Comparison of ENCODE assay signal across 19 mouse cellular contexts in genomic region chr1:178855974-178856373, GRCm38 (mm10).
DNase-seq lines count a peak whose midpoint lies in the region; ATAC-seq lines count a peak whose summit lies in the region.
"Had no signal": no experiment of that assay in that cellular context is flagged by ENCODE, and none has a peak within 500 bp of the region (broad histone marks: within the 10 kb centered on the region; RNA-seq: fewer than 3 reads in every experiment).

No protein-coding gene starts in this region.

- intact Hi-C loops in left cerebral cortex, postnatal 14 days (cut with DNase I) = no loop called here

- H3K9me3 ChIP-seq in forebrain, embryonic 16.5 days (ENCODE audit: control insufficient read depth, low read length) = no peaks in the 10 kb centered on the region
- no peaks in the 10 kb centered on the region for H3K9me3 ChIP-seq in limb, embryonic 11.5 days (ENCODE audit: control insufficient read depth, low read length)
- H3K9me3 ChIP-seq: heart, embryonic 13.5 days; liver, embryonic 12.5 days had no signal

- H3K27me3 ChIP-seq in forebrain, embryonic 16.5 days (replicated peaks; ENCODE audit: control insufficient read depth, insufficient read depth, low read length) = no peaks in the 10 kb centered on the region
- no peaks in the 10 kb centered on the region for H3K27me3 ChIP-seq in limb, embryonic 11.5 days (ENCODE audit: control insufficient read depth, insufficient read depth, low read length)
- H3K27me3 ChIP-seq: CH12.LX; heart, embryonic 13.5 days; liver, embryonic 12.5 days; Patski had no signal

- no peak overlapping the region for H3K4me2 ChIP-seq in forebrain, embryonic 16.5 days (ENCODE audit: low read length)
- no peak overlapping the region for H3K4me2 ChIP-seq in limb, embryonic 11.5 days (ENCODE audit: low read depth, severe bottlenecking)
- H3K4me2 ChIP-seq: heart, embryonic 13.5 days; liver, embryonic 12.5 days had no signal

- no peak overlapping the region for H3K9ac ChIP-seq in forebrain, embryonic 16.5 days (replicated peaks; ENCODE audit: low read depth, low read length)
- H3K9ac ChIP-seq in limb, embryonic 11.5 days (ENCODE audit: low read length) = no peak overlapping the region
- H3K9ac ChIP-seq: heart, embryonic 13.5 days; liver, embryonic 12.5 days had no signal

- H3K4me3 ChIP-seq in forebrain, embryonic 16.5 days (replicated peaks; ENCODE audit: low read length) = no peak overlapping the region
- no peak overlapping the region for H3K4me3 ChIP-seq in limb, embryonic 11.5 days (ENCODE audit: low read depth, low read length)
- H3K4me3 ChIP-seq: erythroblast, embryonic 14.5 days; heart, embryonic 13.5 days; liver, embryonic 12.5 days had no signal

- H3K36me3 ChIP-seq in forebrain, embryonic 16.5 days (ENCODE audit: control insufficient read depth, insufficient read depth) = no peaks in the 10 kb centered on the region
- no peaks in the 10 kb centered on the region for H3K36me3 ChIP-seq in limb, embryonic 11.5 days (ENCODE audit: control insufficient read depth, insufficient read depth, low read length)
- H3K36me3 ChIP-seq: liver, embryonic 12.5 days had no signal

- 7% methylated on average over 6 of the region's 6 CpGs for WGBS in forebrain, embryonic 16.5 days
- 12% methylated on average over 6 of the region's 6 CpGs for WGBS in limb, embryonic 11.5 days

- peak; percentile 13 for DNase-seq in right cerebral cortex, postnatal 4 days
- DNase-seq in right cerebral cortex, adult 2 months (ENCODE audit: low spot score in 2 of 2) = no peak
- peak; percentile 70 for DNase-seq in limb, embryonic 11.5 days (ENCODE audit: low spot score)
- peak; percentile 89 for DNase-seq in retina, postnatal 1 day
- no peak for DNase-seq in left cerebral cortex, postnatal 14 days (ENCODE audit: low spot score in 2 of 2)
- DNase-seq in adrenal gland, adult 2 months = no peak
- DNase-seq: adrenal gland, postnatal 10 days; cerebellum, adult 9-10 months; gastrocnemius, postnatal 14 days; lung, postnatal 14 days; thymus, adult 2 months had no signal

- ATAC-seq in forebrain, embryonic 16.5 days = peak; percentile 91
- ATAC-seq in limb, embryonic 11.5 days (ENCODE audit: insufficient number of reproducible peaks, low FRiP score, low TSS enrichment, low read depth) = peak; percentile 84
- ATAC-seq in CD4-positive, CD25-positive, alpha-beta regulatory T cell, adult 4 months = no peak
- ATAC-seq: intestine, embryonic 16.5 days; liver, embryonic 12.5 days; Patski had no signal

- peaks cover 17% of the 10 kb centered on the region for H3K4me1 ChIP-seq in forebrain, embryonic 16.5 days (replicated peaks; ENCODE audit: control insufficient read depth, insufficient read depth, low read length)
- H3K4me1 ChIP-seq in limb, embryonic 11.5 days (ENCODE audit: control insufficient read depth, insufficient read depth, low read length) = peaks cover 28% of the 10 kb centered on the region
- H3K4me1 ChIP-seq: liver, embryonic 12.5 days had no signal

- peak overlapping the region; percentile 55 for H3K27ac ChIP-seq in forebrain, embryonic 16.5 days (ENCODE audit: low read length)
- peak overlapping the region; percentile 73 for H3K27ac ChIP-seq in limb, embryonic 11.5 days (replicated peaks; ENCODE audit: low read depth, low read length)
- H3K27ac ChIP-seq: heart, embryonic 13.5 days; liver, embryonic 12.5 days had no signal

Comparison
In these comparisons a context has a peak if more than half of its experiments do, and no peak if none do; other contexts are left out.
1. DNase-seq: peak in right cerebral cortex, postnatal 4 days (single experiment), limb, embryonic 11.5 days (single experiment) and retina, postnatal 1 day (single experiment); none in right cerebral cortex, adult 2 months (0 of 2), left cerebral cortex, postnatal 14 days (0 of 2) and adrenal gland, adult 2 months (single experiment).